Mouse (Mus musculus) liver, adult 2 months (tissue): ENCODE measurements around the gene Rcan1. TPM values are rescaled to one million over a fixed set of nuclear protein-coding genes. Genes with fewer than 3 reads are reported as not detected.
A peak's percentile ranks its signal among the peaks of the same experiment; 100 is the strongest.

Experiments used
- DNase-seq: peaks from one replicate; pipeline ENCODE4 v3.0.0-alpha.2; 2011; ENCODE audit warnings: low read depth, low spot score; ENCODE audit errors: extremely low read depth
- H3K27ac ChIP-seq: fragments of 200-500 bp; replicated peaks from 2 replicates; pipeline ENCODE4 v1.5.1; 2012; ENCODE audit warnings: low read depth, mild to moderate bottlenecking, control low read depth, inconsistent platforms, low read length; ENCODE audit not compliant: insufficient read depth
- H3K27me3 ChIP-seq: fragments of 200-500 bp; 2 replicates; pipeline ENCODE4 v1.6.1; 2012; ENCODE audit warnings: mild to moderate bottlenecking, moderate library complexity, low read length, inconsistent platforms; ENCODE audit not compliant: control insufficient read depth, insufficient read depth
- H3K36me3 ChIP-seq: fragments of 200-500 bp; 2 replicates; pipeline ENCODE4 v1.6.1; 2012; ENCODE audit warnings: low read length, inconsistent platforms; ENCODE audit not compliant: control insufficient read depth, insufficient read depth
- H3K4me1 ChIP-seq: fragments of 200-500 bp; 2 replicates; pipeline ENCODE4 v1.6.1; 2011; ENCODE audit warnings: low read length; ENCODE audit not compliant: control insufficient read depth, insufficient read depth
- H3K4me3 ChIP-seq: fragments of 200-500 bp; 2 replicates; pipeline ENCODE4 v1.5.1; 2011; ENCODE audit warnings: low read depth, mild to moderate bottlenecking, control low read depth, low read length, moderate library complexity; ENCODE audit not compliant: insufficient read depth
- H3K79me2 ChIP-seq: fragments of 200-500 bp; 2 replicates; pipeline ENCODE4 v1.6.1; 2012; ENCODE audit warnings: inconsistent platforms, mild to moderate bottlenecking, low read length, moderate library complexity; ENCODE audit not compliant: control insufficient read depth, insufficient read depth
- H3K9ac ChIP-seq: fragments of 200-500 bp; 2 replicates; pipeline ENCODE4 v1.6.1; 2012; ENCODE audit warnings: low read depth, mild to moderate bottlenecking, control low read depth, inconsistent platforms, low read length
- CTCF ChIP-seq: fragments of 200-500 bp; IDR thresholded peaks from 2 replicates; pipeline ENCODE4 v1.5.1; 2011; ENCODE audit warnings: low read depth, low read length, control low read depth
- POLR2A ChIP-seq: fragments of 200-500 bp; IDR thresholded peaks from 2 replicates; pipeline ENCODE4 v1.6.1; 2011; ENCODE audit warnings: low read length, control low read depth; ENCODE audit not compliant: insufficient read depth; ENCODE audit errors: extremely low read depth
- WGBS: fragments of 180-500 bp; shearing (Covaris S2); methylation state at CpG from one replicate; pipeline ENCODE4 v1.1.7; 2018; 5-methylcytosine and 5-hydroxymethylcytosine counted together
- polyA plus RNA-seq: library from polyadenylated mRNA; depleted of rRNA; stranded (reverse); fragments of >200 nt; gene quantifications from 2 replicates; pipeline ENCODE4 v1.2.3, GENCODE M21; 2012
- total RNA-seq: library from RNA; depleted of rRNA; stranded (reverse); fragments of >200 nt; gene quantifications from 2 replicates; pipeline ENCODE4 v1.2.3, GENCODE M21; 2014

The Rcan1 gene
- total and polyA plus RNA-seq, 2 experiments = 7.8 to 12.8 TPM

DNA sequence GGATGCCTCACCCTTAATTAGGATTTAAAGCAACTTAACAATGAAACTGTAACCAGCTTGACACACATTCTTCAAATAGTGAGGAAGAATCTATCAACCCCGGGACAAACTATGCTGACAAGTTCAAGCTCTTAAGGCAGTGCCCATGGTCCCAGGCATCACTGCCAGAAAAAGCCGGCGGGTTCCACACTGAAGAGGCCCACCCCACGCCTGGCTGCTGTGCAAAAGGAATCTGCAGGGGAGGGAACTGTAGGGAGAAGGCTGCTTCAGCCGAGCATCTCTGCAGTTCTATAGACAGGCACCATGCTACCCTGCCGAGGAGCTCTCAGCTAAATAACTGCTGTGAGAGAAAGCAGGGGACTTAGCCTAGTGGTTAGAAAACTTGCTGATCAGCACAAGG lies 44.0 kb downstream of the Rcan1 start:
- no peaks in the 10 kb centered on the region for H3K36me3 ChIP-seq
- H3K79me2 ChIP-seq = no peaks in the 10 kb centered on the region
- H3K27ac ChIP-seq = no peak overlapping the region
- no peaks in the 10 kb centered on the region for H3K27me3 ChIP-seq
- DNase-seq = no peak
- H3K9ac ChIP-seq = no peak overlapping the region
- no peak overlapping the region for H3K4me3 ChIP-seq
- H3K4me1 ChIP-seq = peaks cover 17% of the 10 kb centered on the region
- TF ChIP-seq CTCF = no peak
- TF ChIP-seq POLR2A = no peak
- WGBS = 91% methylated on average over 6 of the region's 6 CpGs

GRCm38 (mm10) chr16:92425875-92426274 lies 44.8 kb downstream of the Rcan1 start:
- no peaks in the 10 kb centered on the region for H3K79me2 ChIP-seq
- peaks cover 17% of the 10 kb centered on the region for H3K4me1 ChIP-seq
- no peaks in the 10 kb centered on the region for H3K36me3 ChIP-seq
- 88% methylated on average over 11 of the region's 11 CpGs for WGBS
- H3K9ac ChIP-seq = no peak overlapping the region
- no peak overlapping the region for H3K4me3 ChIP-seq
- DNase-seq = no peak
- no peaks in the 10 kb centered on the region for H3K27me3 ChIP-seq
- TF ChIP-seq POLR2A (no peak), CTCF (no peak)
- H3K27ac ChIP-seq = no peak overlapping the region

DNA sequence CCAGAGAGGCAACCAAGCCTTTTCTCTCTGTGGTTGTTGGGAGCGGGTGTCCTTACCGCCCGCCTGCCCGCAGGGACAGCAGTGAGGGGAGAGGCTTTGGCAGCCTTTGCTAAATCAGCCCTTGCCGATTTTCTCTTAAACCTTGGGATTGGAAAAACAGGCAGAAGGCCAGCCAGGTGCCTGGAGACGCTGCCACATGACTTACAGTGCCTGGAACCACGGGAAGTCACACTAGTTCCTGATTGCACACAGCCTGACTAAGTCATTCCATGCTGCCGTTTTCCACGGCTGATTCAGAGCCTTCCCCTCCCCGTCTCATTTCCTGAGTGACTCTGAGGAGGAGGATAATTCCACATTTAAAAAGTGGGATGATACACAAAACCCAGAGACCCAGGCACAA lies 47.3 kb downstream of the Rcan1 start:
- Histone ChIP-seq H3K27me3 (no peaks in the 10 kb centered on the region), H3K79me2 (no peaks in the 10 kb centered on the region), H3K36me3 (no peaks in the 10 kb centered on the region), H3K9ac (no peak overlapping the region), H3K4me1 (peaks cover 8% of the 10 kb centered on the region; the same call in 1 of the 2 replicates), H3K4me3 (no peak overlapping the region), H3K27ac (no peak overlapping the region)
- DNase-seq = no peak
- WGBS = 76% methylated on average over 10 of the region's 10 CpGs
- no peak for TF ChIP-seq POLR2A
- TF ChIP-seq CTCF = no peak

- Histone ChIP-seq H3K79me2 (no peaks in the 10 kb centered on the region), H3K9ac (no peak overlapping the region), H3K27ac (no peak overlapping the region), H3K27me3 (no peaks in the 10 kb centered on the region), H3K36me3 (no peaks in the 10 kb centered on the region), H3K4me3 (no peak overlapping the region), H3K4me1 (peaks cover 8% of the 10 kb centered on the region; the same call in 1 of the 2 replicates)
- 67% methylated on average over 13 of the region's 13 CpGs for WGBS
- TF ChIP-seq CTCF (no peak), POLR2A (no peak)
- peak; percentile 58 for DNase-seq
Observed at GRCm38 (mm10) chr16:92422435-92423362, 48.0 kb downstream of the Rcan1 start.

GRCm38 (mm10) chr16:92421147-92421934 lies 49.3 kb downstream of the Rcan1 start:
- no peak for DNase-seq
- H3K27me3 ChIP-seq = no peaks in the 10 kb centered on the region
- H3K4me1 ChIP-seq = peaks cover 10% of the 10 kb centered on the region; the same call in 1 of the 2 replicates
- H3K27ac ChIP-seq = no peak overlapping the region
- no peaks in the 10 kb centered on the region for H3K79me2 ChIP-seq
- H3K9ac ChIP-seq = no peak overlapping the region
- TF ChIP-seq CTCF (peak; percentile 54), POLR2A (no peak)
- WGBS = 71% methylated on average over 13 of the region's 13 CpGs
- H3K36me3 ChIP-seq = no peaks in the 10 kb centered on the region
- no peak overlapping the region for H3K4me3 ChIP-seq
